Mouse (Mus musculus) intestine, embryonic 16.5 days (tissue): ENCODE measurements at regions not wholly inside any gene's neighbourhood (a gene's known extent, or its start where the extent isn't known, plus 50 kb on each side); places are given as distances from the start of the nearest gene placed in this dataset.

Experiments used
- ATAC-seq: fragments of 200-750 bp; cut with Nextera tagmentation; 2 replicates; pipeline ENCODE4 v1.8.0; 2017; ENCODE audit warnings: moderate TSS enrichment, moderate library complexity
- H3K27ac ChIP-seq: fragments of 300-500 bp; sonication (generic); 2 replicates; pipeline ENCODE4 v1.5.1; 2014; ENCODE audit warnings: mild to moderate bottlenecking, low read length
- H3K27me3 ChIP-seq: fragments of 300-500 bp; sonication (generic); replicated peaks from 2 replicates; pipeline ENCODE4 v1.6.1; 2014; ENCODE audit warnings: low read length, control low read depth, mixed read lengths; ENCODE audit not compliant: control insufficient read depth, insufficient read depth
- H3K36me3 ChIP-seq: fragments of 300-500 bp; sonication (generic); 2 replicates; pipeline ENCODE4 v1.6.1; 2014; ENCODE audit warnings: low read length, control low read depth; ENCODE audit not compliant: control insufficient read depth, insufficient read depth
- H3K4me1 ChIP-seq: fragments of 300-500 bp; sonication (generic); 2 replicates; pipeline ENCODE4 v1.6.1; 2014; ENCODE audit warnings: low read length, control low read depth, mixed read lengths; ENCODE audit not compliant: control insufficient read depth, insufficient read depth
- H3K4me2 ChIP-seq: fragments of 300-500 bp; sonication (generic); 2 replicates; pipeline ENCODE4 v1.6.1; 2014; ENCODE audit warnings: low read depth, low read length, control low read depth
- H3K4me3 ChIP-seq: fragments of 300-500 bp; sonication (generic); 2 replicates; pipeline ENCODE4 v1.5.1; 2014; ENCODE audit warnings: mild to moderate bottlenecking, low read length
- H3K9ac ChIP-seq: fragments of 300-500 bp; sonication (generic); 2 replicates; pipeline ENCODE4 v1.6.1; 2014; ENCODE audit warnings: low read depth, low read length
- H3K9me3 ChIP-seq: fragments of 300-500 bp; sonication (generic); 2 replicates; pipeline ENCODE4 v1.6.1; 2016; ENCODE audit warnings: low read length, control low read depth; ENCODE audit not compliant: control insufficient read depth
- WGBS: fragments of 180-500 bp; shearing (Covaris S2); extraction: QIAGEN DNeasy Blood & Tissue Kit; methylation state at CpG from one replicate; pipeline ENCODE4 v1.1.7; 2014; 5-methylcytosine and 5-hydroxymethylcytosine counted together

GRCm38 (mm10) chr13:111136392-111136791 is 118.4 kb upstream of the Actbl2 start:
- H3K9me3 ChIP-seq = no peaks in the 10 kb centered on the region
- no peak overlapping the region for H3K4me2 ChIP-seq
- no peak overlapping the region for H3K4me3 ChIP-seq
- no peak for ATAC-seq
- H3K27ac ChIP-seq = no peak overlapping the region
- no peaks in the 10 kb centered on the region for H3K27me3 ChIP-seq
- no peaks in the 10 kb centered on the region for H3K36me3 ChIP-seq
- WGBS = 95% methylated on average over 3 of the region's 3 CpGs
- no peak overlapping the region for H3K9ac ChIP-seq
- H3K4me1 ChIP-seq = no peaks in the 10 kb centered on the region

GRCm38 (mm10) chr13:111142757-111143420 is 111.9 kb upstream of the Actbl2 start:
- Histone ChIP-seq H3K27ac (no peak overlapping the region), H3K4me2 (no peak overlapping the region), H3K4me3 (no peak overlapping the region), H3K36me3 (no peaks in the 10 kb centered on the region), H3K9ac (no peak overlapping the region), H3K9me3 (no peaks in the 10 kb centered on the region), H3K4me1 (no peaks in the 10 kb centered on the region), H3K27me3 (no peaks in the 10 kb centered on the region)
- WGBS = 57% methylated on average over 7 of the region's 7 CpGs
- ATAC-seq = peak; percentile 74

- Histone ChIP-seq H3K36me3 (no peaks in the 10 kb centered on the region), H3K9me3 (no peaks in the 10 kb centered on the region), H3K27ac (no peak overlapping the region), H3K9ac (no peak overlapping the region), H3K4me1 (no peaks in the 10 kb centered on the region), H3K27me3 (no peaks in the 10 kb centered on the region), H3K4me2 (no peak overlapping the region), H3K4me3 (no peak overlapping the region)
- 0 out of 2 replicates have a peak, but pooled peaks have one; percentile 13 for ATAC-seq
- 53% methylated on average over 3 of the region's 3 CpGs for WGBS
These were observed 110.1 kb upstream of the Actbl2 start for GRCm38 (mm10) chr13:111144721-111145120.

GRCm38 (mm10) chr13:111157921-111158638 is 96.7 kb upstream of the Actbl2 start:
- ATAC-seq = no peak
- Histone ChIP-seq H3K4me1 (peaks cover 6% of the 10 kb centered on the region; the same call in 1 of the 2 replicates), H3K4me2 (no peak overlapping the region), H3K9ac (no peak overlapping the region), H3K27ac (no peak overlapping the region; the same call in 1 of the 2 replicates), H3K9me3 (no peaks in the 10 kb centered on the region), H3K27me3 (no peaks in the 10 kb centered on the region), H3K36me3 (no peaks in the 10 kb centered on the region), H3K4me3 (no peak overlapping the region)
- WGBS = 53% methylated on average over 14 of the region's 14 CpGs

GRCm38 (mm10) chr13:111159498-111159897 is 95.3 kb upstream of the Actbl2 start:
- H3K27ac ChIP-seq = no peak overlapping the region
- no peak for ATAC-seq
- no peak overlapping the region for H3K4me3 ChIP-seq

GRCm38 (mm10) chr13:111165538-111165937 is 89.3 kb upstream of the Actbl2 start:
- WGBS = 52% methylated on average over 2 of the region's 2 CpGs
- ATAC-seq = peak; percentile 97
- H3K27ac ChIP-seq = 0 out of 2 replicates have a peak overlapping the region, but pooled peaks have one; percentile 48
- no peak overlapping the region for H3K4me3 ChIP-seq
- H3K4me1 ChIP-seq = no peaks in the 10 kb centered on the region
- no peak overlapping the region for H3K4me2 ChIP-seq
- H3K36me3 ChIP-seq = no peaks in the 10 kb centered on the region
- H3K9me3 ChIP-seq = no peaks in the 10 kb centered on the region
- H3K9ac ChIP-seq = no peak overlapping the region
- H3K27me3 ChIP-seq = no peaks in the 10 kb centered on the region

More at GRCm38 (mm10) chr13:111159498-111159897, 95.3 kb upstream of the Actbl2 start:
- Histone ChIP-seq H3K4me2 (no peak overlapping the region), H3K4me1 (peaks cover 6% of the 10 kb centered on the region; the same call in 1 of the 2 replicates), H3K9me3 (no peaks in the 10 kb centered on the region), H3K27me3 (no peaks in the 10 kb centered on the region), H3K36me3 (no peaks in the 10 kb centered on the region), H3K9ac (no peak overlapping the region)

- H3K27me3 ChIP-seq = no peaks in the 10 kb centered on the region
- no peak for ATAC-seq
- 87% methylated on average over 5 of the region's 5 CpGs for WGBS
- no peaks in the 10 kb centered on the region for H3K36me3 ChIP-seq
- H3K4me1 ChIP-seq = no peaks in the 10 kb centered on the region
- no peaks in the 10 kb centered on the region for H3K9me3 ChIP-seq
- H3K27ac ChIP-seq = no peak overlapping the region
- no peak overlapping the region for H3K4me2 ChIP-seq
- no peak overlapping the region for H3K9ac ChIP-seq
- H3K4me3 ChIP-seq = no peak overlapping the region
These were observed 84.3 kb upstream of the Actbl2 start for GRCm38 (mm10) chr13:111170269-111171165.

- Histone ChIP-seq H3K27ac (no peak overlapping the region), H3K9ac (no peak overlapping the region)
These were observed 75.6 kb upstream of the Actbl2 start for GRCm38 (mm10) chr13:111179186-111179585.

GRCm38 (mm10) chr13:111183293-111183692 is 71.5 kb upstream of the Actbl2 start:
- no peaks in the 10 kb centered on the region for H3K9me3 ChIP-seq
- no peak for ATAC-seq
- H3K4me2 ChIP-seq = no peak overlapping the region
- WGBS = 61% methylated on average over 2 of the region's 2 CpGs
- H3K9ac ChIP-seq = no peak overlapping the region
- no peak overlapping the region for H3K4me3 ChIP-seq
- no peaks in the 10 kb centered on the region for H3K27me3 ChIP-seq
- no peaks in the 10 kb centered on the region for H3K36me3 ChIP-seq
- H3K27ac ChIP-seq = no peak overlapping the region
- no peaks in the 10 kb centered on the region for H3K4me1 ChIP-seq

More at GRCm38 (mm10) chr13:111179186-111179585, 75.6 kb upstream of the Actbl2 start:
- Histone ChIP-seq H3K4me1 (no peaks in the 10 kb centered on the region), H3K4me2 (no peak overlapping the region), H3K36me3 (no peaks in the 10 kb centered on the region), H3K27me3 (no peaks in the 10 kb centered on the region), H3K9me3 (no peaks in the 10 kb centered on the region), H3K4me3 (no peak overlapping the region)
- 76% methylated on average over 6 of the region's 6 CpGs for WGBS
- ATAC-seq = no peak
